Mouse (Mus musculus) adrenal gland, postnatal 10 days (tissue): ENCODE measurements around the gene Arid4b. TPM values are rescaled to one million over a fixed set of nuclear protein-coding genes. Genes with fewer than 3 reads are reported as not detected.
"Not testable (repeated sequence)": the region's sequence is repeated elsewhere in the genome, so short reads cannot be mapped to it uniquely, and the experiment has no call there.

ENCODE experiments used
- DNase-seq: peaks from one replicate; pipeline ENCODE4 v3.0.0; 2021; ENCODE audit warnings: mixed read lengths
- long read RNA-seq, 2 experiments: library from polyadenylated mRNA; stranded (forward); transcript quantifications; one replicate each; pipeline ENCODE4 v2.0.0; 2021
- total RNA-seq, 2 experiments: library from RNA; stranded (reverse); gene quantifications; 2 replicates each; pipeline ENCODE4 v1.2.3; 2021

Gene Arid4b
- total RNA-seq = 10 to 100 TPM; 28.4 to 33.4 TPM
- long read RNA-seq, experiment 1, full-length matches to known transcripts = 11 of 21 reads
- long read RNA-seq, experiment 1, partial matches to known transcripts = 10 of 21 reads
- long read RNA-seq, experiment 1, other reads (novel, unspliced or antisense) = 0 of 21 reads
- long read RNA-seq, experiment 2, full-length matches to known transcripts = 7 of 13 reads
- long read RNA-seq, experiment 2, partial matches to known transcripts = 1 of 13 reads
- long read RNA-seq, experiment 2, other reads (novel, unspliced or antisense) = 5 of 13 reads

DNA sequence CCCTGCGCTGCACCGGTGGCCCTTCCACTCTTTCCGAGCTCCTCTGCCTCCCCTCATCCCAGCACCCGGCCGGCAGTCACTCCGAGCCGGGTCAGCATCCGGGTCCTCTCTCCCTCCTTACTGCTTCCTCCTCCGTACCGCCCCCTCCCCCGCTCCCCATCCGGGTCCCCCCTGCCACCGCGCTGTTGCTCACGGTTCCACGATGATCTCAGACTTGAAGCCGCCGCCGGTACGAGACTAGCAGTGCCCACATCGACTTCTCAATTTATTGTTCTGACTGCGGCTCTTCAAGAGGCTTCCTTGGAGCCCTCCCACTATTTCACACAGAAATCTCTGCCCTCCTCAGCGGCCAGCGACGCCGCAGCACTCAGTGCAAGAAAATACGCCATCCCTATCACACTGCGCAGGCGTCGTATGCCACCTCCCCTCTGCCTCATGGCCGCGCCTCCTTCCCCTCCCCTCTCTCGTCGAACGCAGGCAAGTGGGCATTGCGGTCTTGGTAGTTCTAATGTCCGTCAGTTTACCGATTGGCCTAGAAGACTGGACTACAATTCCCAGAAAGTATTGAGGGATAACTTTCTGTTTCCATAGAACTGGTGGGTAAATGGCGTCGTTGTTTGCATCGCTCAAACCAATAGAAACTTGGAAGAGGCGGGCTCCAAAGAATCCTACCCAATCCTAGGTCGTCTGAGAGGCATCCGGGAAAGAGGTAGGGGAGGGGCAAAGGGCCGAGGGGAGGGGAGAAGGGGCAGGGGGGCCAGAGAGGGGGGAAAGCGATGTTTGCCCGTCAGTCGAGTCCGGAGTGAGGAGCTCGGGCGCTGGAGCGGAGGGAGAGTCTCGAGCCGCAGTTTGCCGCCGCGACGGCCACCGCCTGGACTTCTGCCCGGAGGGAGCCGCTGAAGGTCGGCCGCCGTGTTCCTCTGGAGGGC, at the start of gene Arid4b, which contains the start of gene Ggps1:
TSS of gene Arid4b (plus strand) at position 220 of the 929 bp plus-strand sequence.
TSS of gene Ggps1 (minus strand) at position 476 of the 929 bp plus-strand sequence.
- DNase-seq = peak; percentile 95

DNA sequence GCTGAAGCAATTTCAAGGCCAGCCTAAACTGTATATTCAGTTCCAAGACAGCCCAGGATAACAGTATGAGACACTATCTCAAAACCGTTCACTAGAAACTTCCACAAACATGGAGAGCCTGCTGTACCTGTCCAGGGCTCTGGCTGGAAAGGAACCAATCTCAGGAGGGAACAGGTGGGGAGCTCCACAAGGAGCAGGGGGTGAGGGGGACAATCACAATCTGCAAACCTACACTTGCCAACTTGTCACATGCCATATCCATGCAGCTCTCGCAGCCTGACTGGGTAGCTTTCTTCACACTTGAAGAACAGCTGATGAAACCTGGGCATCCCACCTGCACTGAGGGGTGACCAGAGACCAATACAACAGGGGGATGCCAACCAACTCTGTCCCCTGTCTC, 49.0 kb upstream of the Arid4b start:
- DNase-seq = no peak

DNA sequence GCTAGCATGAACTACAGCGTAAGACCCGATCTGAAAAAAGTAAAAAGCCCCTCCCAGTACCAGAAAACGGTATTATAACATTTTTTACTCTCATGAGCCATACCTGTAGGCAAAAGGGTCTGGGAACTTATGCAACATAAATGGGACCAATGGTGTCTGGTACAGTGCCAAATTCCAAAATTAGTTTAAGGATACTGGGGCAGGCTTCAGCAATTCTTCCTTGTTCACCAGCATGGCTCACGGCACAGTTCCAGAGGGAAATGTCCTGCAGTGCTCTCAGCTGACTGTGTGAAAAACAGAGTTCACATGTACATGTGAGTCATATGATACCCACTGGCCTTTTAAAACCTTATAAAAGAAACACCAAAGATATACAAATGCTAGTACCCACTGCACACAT, 48.5 kb upstream of the Arid4b start:
- no peak for DNase-seq

DNA sequence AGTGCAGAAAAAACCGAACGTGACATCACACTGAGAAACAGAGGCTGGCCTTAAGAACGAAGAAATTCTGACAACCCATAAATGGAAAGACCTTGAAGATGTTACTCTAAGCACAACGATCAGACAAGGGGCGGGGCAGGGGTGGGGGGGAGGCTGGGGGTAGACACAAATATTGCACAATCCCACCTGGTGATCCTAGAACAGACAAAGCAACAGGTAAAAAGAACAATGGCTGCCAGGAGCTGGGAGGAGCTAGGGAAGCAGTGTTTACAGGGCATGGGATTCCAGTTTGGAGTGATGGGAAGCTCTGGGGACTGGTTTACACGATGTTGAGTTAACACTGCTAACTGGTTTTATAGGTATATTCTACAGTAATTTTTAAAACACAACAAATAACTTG, 47.4 kb upstream of the Arid4b start:
- no peak for DNase-seq

DNA sequence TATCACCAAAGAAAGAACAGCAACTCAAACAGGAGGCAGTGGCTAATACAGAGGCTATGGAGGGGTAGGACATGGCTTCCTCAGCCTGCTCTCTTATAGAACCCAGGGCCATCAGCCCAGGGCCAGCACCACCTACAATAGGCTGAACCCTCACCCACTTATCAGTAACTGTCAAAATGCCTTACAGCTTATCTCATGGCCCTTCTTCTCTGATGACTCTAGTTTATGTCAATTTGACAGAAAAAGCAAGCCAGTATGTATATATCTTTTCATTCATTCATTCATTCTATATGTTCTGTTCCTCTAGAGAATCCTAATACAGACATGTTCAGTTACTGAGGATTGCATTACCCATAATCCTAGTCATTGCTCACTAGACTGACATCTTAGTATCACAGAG, 44.7 kb upstream of the Arid4b start:
- no peak for DNase-seq

DNA sequence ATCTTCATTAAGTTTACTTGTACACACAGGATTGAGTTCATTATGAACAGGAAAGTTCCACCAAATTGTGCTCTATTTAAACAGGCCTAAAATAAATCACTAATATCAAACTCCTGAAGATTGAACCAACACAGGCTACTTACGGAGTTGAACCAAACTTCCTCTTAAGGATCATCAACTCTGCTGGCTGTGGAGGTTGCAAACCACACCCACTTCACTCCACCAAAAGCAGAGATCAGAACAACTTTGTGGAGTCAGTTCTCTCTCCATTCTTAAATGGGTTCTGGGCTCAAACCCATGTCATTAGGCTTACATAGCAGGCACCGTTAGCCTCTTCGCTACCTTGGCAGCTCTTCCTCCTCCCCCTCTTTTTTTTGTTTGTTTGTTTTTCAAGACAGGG, 44.2 kb upstream of the Arid4b start:
- no peak for DNase-seq

DNA sequence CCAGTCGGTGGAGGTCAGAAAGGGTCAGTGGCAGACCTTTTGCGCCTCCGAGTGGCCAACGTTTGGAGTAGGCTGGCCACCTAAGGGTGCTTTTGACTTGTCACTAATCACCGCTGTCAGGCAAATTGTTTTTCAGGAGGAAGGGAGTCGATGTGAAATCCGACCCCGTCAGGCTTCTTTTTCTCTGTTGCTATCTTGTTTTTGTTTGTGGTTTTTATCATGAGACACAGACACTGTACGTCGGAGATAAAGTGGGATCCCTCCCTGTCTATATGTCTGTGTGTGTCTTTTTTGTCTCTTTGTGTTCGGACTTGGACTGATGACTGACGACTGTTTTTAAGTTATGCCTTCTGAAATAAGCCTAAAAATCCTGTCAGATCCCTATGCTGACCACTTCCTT, 41.6 kb upstream of the Arid4b start:
- not testable (repeated sequence) for DNase-seq

DNA sequence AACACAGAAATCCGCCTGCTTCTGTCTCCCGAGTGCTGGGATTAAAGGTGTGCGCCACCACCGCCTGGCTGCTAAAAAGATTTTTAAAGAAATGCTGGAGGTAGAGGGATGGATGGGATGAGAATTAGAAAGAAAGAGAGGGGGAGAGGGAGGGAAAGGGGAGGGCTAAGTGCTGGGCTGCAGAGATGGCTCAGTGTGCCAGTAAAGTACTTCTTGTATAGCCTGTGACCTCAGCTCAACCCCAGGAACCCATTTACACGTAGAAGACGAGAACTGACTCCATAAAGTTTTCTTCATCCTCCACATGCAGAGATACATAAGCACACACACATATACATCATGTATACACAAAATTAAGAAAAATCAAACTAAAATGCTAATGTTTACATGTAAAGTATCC, 37.5 kb upstream of the Arid4b start:
- no peak for DNase-seq

DNA sequence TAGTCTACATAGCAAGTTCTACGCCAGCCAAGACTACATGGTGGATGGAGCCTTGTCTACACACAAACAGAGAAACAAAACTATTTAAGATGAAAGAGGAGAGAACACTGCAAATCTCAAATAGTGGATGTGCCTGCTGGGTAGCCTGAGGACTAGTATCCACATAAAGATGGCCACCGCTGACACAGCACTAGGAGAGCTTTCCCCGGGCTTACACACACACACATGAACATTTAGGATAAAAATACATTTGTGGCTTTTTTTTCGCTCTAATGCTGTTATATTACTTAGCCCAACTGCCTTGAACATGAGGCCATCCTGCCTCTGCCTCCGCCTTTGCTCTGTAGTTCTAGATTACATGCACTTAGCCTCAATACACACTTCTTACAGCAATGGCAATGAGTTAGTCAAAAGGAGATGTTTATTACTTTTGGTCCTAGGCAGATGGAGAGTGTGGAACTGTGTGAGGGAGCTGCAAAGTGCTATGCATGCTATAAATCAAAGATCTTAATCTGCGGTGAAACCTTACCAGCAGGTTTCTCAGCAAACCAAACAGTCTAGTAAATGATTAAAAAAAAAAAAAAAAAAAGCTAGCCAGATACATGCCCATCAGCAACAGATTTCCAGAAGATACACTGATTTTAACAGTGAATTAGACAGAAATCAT, 36.7 kb upstream of the Arid4b start:
- DNase-seq = no peak

DNA sequence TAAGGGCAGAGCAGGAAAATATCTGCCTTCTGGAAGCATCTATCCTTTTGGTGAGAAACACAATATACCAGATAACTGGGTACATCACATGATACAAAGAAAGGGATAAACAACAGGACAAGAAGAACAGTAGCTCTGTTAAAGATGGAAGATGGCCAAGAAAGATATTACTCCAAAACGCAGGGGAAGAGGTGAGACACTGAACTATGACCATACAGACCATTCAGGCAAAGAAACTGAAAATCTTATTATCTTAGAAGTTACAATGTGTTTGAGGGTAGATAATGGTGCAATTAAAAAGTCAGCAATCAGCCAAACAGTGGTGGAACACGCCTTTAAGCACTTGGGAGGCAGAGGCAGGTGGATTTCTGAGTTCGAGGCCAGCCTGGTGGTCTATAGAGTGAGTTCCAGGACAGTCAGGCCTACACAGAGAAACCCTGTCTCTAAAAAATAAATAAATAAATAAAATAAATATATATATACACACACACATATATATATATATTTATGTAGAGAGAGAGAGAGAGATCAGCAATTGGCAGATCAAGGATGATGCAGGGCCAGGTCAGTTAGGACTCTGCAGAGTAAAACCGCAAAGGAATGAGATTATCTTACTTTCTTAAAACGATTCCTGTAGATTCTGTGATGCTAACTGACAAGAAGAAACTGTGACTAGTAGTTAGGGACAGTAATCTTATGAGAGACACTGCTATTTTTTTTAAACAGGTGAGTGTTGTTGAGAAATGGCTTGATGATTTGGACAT, 29.5 kb upstream of the Arid4b start:
- no peak for DNase-seq

DNA sequence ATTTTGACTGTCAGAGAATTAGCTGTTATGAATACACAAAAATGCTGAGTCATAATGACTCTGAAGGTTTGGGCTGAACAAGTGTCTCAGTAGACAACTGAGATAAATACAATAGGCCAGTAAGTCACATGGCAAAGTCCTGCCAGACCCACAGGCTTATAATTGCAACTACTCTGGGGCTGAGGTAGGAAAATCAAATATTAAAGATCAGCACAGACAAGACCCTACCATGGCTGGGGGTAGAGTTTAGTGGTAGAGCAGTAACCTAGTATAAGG, 29.0 kb upstream of the Arid4b start:
- no peak for DNase-seq

DNA sequence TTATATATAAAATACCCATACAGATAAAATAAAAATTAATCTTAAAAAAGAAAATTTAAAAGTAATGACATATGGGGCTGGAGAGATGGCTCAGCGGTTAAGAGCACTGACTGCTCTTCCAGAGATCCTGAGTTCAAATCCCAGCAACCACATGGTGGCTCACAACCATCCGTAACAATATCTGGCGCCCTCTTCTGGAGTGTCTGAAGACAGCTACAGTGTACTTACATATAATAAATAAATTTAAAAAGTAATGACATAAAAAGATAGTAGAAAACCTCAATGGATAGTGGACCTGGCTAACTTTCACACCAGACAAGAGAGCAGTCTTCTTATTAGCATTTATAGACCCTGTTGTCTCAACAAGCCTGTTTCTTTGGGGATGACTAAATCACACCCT, 27.7 kb upstream of the Arid4b start:
- DNase-seq = not testable (repeated sequence)

DNA sequence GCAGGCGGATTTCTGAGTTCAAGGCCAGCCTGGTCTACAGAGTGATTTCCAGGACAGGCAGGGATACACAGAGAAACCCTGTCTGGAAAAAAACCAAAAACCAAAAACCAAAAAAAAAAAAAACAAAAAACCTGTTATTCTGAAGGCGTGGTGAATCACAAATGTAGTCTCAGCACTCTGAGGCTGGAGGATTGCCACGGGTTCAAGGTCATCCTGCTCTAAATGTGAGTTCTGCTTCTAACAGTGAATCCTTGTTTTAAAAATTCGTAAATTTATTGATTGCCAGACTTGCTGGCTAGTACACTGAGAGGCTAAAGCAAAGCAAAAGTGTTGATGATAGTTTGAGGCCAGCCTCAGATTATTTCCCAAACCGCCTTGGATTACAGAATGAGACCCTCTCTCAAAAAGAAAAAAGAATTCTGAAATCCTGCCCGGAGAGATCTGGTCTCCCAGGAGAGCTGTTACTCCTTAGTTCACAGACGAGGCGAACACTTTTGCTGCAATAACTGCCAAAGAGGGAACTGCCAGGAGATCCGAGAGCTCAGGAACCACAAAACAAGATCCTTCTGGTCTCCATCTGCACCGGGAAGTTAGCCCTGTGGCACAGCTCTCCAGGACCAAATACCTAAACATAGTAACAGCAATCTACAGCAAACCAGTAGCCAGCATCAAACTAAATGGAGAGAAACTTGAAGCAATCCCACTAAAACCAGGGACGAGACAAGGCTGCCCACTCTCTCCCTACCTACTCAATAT, 27.0 kb upstream of the Arid4b start:
- DNase-seq = peak; percentile 46

DNA sequence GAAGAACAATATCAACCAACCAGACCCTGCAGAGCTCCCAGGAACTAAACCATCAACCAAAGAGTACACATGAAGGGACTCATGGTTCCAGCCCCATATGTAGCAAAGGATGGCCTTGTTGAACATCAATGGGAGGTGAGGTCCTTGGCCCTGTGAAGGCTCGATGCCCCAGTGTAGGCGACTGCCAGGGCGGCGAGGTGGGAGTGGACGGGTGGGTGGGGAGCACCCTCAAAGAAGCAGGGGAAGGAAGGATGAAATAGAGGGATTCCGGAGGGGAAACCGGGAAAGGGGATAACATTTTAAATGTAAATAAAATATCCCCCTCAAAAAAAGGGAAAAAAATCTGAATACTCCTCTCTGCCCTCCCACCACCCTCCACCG, 24.1 kb upstream of the Arid4b start:
- peak; percentile 19 for DNase-seq

DNA sequence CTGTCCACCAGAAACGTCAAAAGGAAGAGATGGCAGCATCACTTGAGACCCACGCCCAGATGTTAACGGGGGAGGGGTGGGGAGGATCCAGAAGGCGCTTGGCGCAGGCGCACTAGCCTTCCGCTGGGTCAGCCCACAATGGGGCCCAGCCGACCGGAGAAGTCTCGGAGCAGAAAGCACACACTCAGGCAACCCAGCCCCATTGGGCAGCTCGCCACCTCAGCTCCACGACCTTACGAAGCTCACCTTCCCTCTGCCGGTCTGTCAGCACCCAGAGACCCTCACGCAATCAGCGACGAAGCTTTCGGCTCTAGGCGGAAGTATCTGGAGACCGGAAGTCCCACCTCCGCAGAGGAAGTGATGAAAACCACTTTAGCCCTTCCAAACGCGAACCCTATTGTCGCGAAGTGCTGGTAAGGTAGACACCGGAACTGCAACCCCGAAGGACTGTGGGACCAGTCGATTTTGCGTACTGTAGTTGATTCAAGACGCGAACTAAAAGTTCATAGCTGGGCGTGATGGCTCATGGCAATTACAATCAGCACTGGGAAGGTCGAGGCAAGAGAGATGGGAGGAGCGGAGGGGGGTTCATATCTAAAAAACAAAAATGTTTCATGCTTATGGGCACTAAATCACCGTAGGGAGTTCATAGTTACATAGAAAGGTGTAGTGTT, 23.6 kb upstream of the Arid4b start, which contains the start of gene Tbce:
TSS of gene Tbce (minus strand) at position 347 of the 674 bp plus-strand sequence.
- peak; percentile 91 for DNase-seq

DNA sequence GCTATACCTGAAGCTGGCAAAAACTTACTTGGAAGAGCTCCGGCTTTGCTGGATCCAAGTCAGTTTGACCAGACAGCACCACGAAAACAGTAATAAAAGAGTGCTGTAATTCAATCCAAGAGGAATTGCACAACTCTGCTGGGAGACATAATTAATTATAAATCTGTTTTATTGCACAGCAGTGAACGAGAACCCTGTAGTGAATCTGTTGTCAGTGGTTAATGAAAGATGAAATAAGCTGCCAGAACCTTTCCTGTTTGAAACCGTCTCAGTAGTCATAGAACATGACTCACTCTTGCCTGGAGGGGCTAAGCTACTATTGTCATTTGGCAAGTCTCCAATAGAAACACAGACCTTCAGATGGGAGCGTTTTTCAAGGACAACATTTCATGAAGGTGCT, 22.8 kb upstream of the Arid4b start:
- peak; percentile 19 for DNase-seq

DNA sequence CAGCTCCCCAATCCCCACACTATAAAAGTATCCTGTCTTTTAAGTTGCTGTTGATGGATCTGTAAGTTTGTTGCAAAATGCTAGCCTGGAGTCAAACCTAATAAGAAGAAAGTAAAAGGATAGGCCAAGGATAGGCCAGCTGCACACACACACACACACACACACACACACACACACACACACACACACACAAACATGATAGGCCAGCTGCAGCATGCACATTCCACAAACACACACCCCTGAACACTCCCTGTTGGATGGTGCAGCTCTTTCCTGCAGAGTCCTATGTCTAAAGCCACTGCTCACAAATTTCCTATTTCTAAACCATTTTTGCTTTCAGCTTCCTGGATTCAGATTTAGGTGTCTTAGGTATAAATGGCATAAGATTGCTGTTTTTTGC, 19.2 kb upstream of the Arid4b start:
- DNase-seq = no peak

DNA sequence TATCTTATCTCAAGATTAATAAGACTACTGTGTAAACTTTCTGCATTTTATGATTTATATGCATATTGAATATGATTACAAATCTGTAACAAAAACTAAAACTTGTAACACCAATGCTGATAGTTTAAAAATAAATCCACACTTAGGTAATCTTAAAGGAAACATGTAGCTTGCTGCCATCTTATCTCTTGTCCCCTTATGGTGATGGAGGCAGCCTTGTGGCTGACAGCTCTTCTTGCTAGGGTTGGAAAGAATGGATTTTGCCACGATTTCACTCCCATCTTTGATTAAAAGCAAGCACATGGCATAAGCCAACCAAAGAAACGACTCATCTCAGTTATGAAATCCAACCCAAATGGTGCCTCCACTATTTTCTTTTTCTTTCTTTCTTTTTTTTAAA, 18.5 kb upstream of the Arid4b start:
- no peak for DNase-seq

DNA sequence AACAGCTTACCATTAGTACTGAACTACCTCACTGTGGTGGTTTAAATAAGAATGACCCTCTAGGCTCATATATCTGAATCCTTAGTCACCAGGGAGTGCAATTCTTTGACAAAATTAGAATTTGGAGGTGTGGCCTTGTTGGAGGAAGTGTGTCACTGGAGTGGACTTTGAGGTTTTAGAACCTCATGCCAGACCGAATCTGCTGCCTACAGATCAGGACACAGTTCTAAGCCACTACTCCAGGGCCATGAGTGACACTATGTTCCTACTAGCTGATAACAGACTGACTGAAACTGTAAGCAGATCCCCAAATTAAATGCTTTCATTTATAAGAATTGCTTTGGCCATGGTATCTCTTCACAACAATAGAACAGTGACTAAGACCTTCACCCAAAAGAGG, 13.2 kb upstream of the Arid4b start:
- no peak for DNase-seq

DNA sequence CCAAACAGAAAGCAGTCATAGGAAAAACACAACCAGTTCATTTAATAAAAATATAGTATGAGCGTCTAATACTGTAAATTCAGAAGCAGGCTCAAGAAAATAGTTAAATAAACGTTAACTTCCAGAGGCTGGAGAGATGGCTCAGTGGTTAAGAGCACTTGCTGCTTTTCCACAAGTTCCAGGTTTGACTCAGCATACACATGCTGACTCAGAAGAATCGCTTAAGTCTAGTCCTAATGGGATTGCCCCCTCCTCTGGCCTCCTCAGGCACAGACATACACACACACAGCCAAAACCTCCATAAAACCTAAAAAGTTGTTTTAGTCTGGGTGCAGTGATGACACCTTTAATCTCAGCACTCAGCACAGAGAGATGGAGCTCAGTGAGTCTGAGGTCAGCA, 6.2 kb upstream of the Arid4b start:
- no peak for DNase-seq

DNA sequence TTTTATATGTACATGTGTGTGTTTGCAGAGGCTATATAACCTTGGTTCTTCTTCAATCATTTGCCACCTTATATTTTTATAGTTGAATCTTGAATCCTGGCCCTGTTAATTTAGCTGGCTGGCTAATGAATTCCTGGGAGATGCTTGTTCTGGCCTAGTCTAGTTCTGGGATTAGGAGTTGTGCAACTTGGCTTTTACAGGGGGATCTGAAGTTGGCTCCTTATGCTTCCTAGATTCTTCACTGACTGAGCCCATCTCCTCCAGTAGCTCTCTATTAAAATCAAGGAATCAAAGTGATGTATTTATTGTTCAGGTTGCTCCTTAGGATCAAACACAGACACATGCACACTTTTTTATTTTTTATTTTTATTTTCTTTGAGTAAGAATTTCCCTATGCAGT, 3.5 kb upstream of the Arid4b start:
- DNase-seq = no peak
